Mouse (Mus musculus) midbrain, embryonic 15.5 days (tissue): ENCODE data around the gene Get4. TPM values are rescaled to one million over a fixed set of nuclear protein-coding genes. Genes with fewer than 3 reads are reported as not detected.

Source experiments
- ATAC-seq: fragments of 200-750 bp; cut with Nextera tagmentation; replicated peaks from 2 replicates; pipeline ENCODE4 v1.8.0; 2017; ENCODE audit warnings: moderate TSS enrichment
- H3K27ac ChIP-seq: fragments of 300-500 bp; sonication (generic); 2 replicates; pipeline ENCODE4 v1.5.1; 2015; ENCODE audit warnings: mild to moderate bottlenecking, inconsistent platforms
- H3K27me3 ChIP-seq: fragments of 300-500 bp; sonication (generic); replicated peaks from 2 replicates; pipeline ENCODE4 v1.6.1; 2015; ENCODE audit warnings: inconsistent platforms
- H3K36me3 ChIP-seq: fragments of 300-500 bp; sonication (generic); replicated peaks from 2 replicates; pipeline ENCODE4 v1.6.1; 2015; ENCODE audit warnings: inconsistent platforms
- H3K4me1 ChIP-seq: fragments of 300-500 bp; sonication (generic); 2 replicates; pipeline ENCODE4 v1.6.1; 2015; ENCODE audit warnings: inconsistent platforms
- H3K4me2 ChIP-seq: fragments of 300-500 bp; sonication (generic); 2 replicates; pipeline ENCODE4 v1.6.1; 2015; ENCODE audit warnings: inconsistent platforms, mild to moderate bottlenecking, moderate library complexity
- H3K4me3 ChIP-seq: fragments of 300-500 bp; sonication (generic); 2 replicates; pipeline ENCODE4 v1.5.1; 2015; ENCODE audit warnings: mild to moderate bottlenecking, inconsistent platforms
- H3K9ac ChIP-seq: fragments of 300-500 bp; sonication (generic); 2 replicates; pipeline ENCODE4 v1.6.1; 2015; ENCODE audit warnings: mild to moderate bottlenecking, inconsistent platforms
- H3K9me3 ChIP-seq: fragments of 300-500 bp; sonication (generic); 2 replicates; pipeline ENCODE4 v1.6.1; 2016; ENCODE audit warnings: inconsistent platforms
- WGBS: fragments of 180-500 bp; shearing (Covaris S2); methylation state at CpG from one replicate; pipeline ENCODE4 v1.1.7; 2015; ENCODE audit warnings: mixed read lengths; 5-methylcytosine and 5-hydroxymethylcytosine counted together
- polyA plus RNA-seq: library from polyadenylated mRNA; unstranded; fragments of >200 nt; fragmentation: Nextera tagmentation; extraction: Ambion mirVana; gene quantifications from 2 replicates; pipeline ENCODE4 v1.2.1, GENCODE M21; 2015

The Get4 gene
- polyA plus RNA-seq, 1 experiment from 2014 or later = 119 TPM

GRCm38 (mm10) chr5:139261403-139261802 is 9.3 kb downstream of the Get4 start:
- ATAC-seq = no peak
- H3K27me3 ChIP-seq = no peaks in the 10 kb centered on the region
- WGBS = 94% methylated on average over 4 of the region's 4 CpGs
- no peaks in the 10 kb centered on the region for H3K4me1 ChIP-seq
- peaks cover 41% of the 10 kb centered on the region; the same call in 1 of the 2 replicates for H3K36me3 ChIP-seq
- no peak overlapping the region for H3K9ac ChIP-seq
- no peak overlapping the region for H3K4me3 ChIP-seq
- H3K4me2 ChIP-seq = no peak overlapping the region
- no peaks in the 10 kb centered on the region for H3K9me3 ChIP-seq
- no peak overlapping the region for H3K27ac ChIP-seq

GRCm38 (mm10) chr5:139267661-139268060 is 15.5 kb downstream of the Get4 start:
- no peak overlapping the region for H3K27ac ChIP-seq
- H3K9ac ChIP-seq = no peak overlapping the region
- no peak for ATAC-seq
- H3K27me3 ChIP-seq = no peaks in the 10 kb centered on the region
- H3K4me3 ChIP-seq = no peak overlapping the region
- H3K36me3 ChIP-seq = peaks cover 44% of the 10 kb centered on the region; the same call in 1 of the 2 replicates
- no peak overlapping the region for H3K4me2 ChIP-seq
- no peaks in the 10 kb centered on the region for H3K9me3 ChIP-seq
- 90% methylated on average over 4 of the region's 4 CpGs for WGBS
- no peaks in the 10 kb centered on the region for H3K4me1 ChIP-seq

GRCm38 (mm10) chr5:139270806-139271521 is 18.8 kb downstream of the Get4 start:
- Histone ChIP-seq H3K9me3 (no peaks in the 10 kb centered on the region), H3K36me3 (peaks cover 17% of the 10 kb centered on the region; the same call in 1 of the 2 replicates), H3K4me1 (no peaks in the 10 kb centered on the region), H3K4me3 (no peak overlapping the region), H3K9ac (no peak overlapping the region), H3K27ac (no peak overlapping the region), H3K27me3 (no peaks in the 10 kb centered on the region), H3K4me2 (no peak overlapping the region)
- 65% methylated on average over 16 of the region's 16 CpGs for WGBS
- no peak for ATAC-seq

- H3K4me1 ChIP-seq = no peaks in the 10 kb centered on the region
- no peak overlapping the region for H3K4me2 ChIP-seq
- no peak overlapping the region for H3K4me3 ChIP-seq
- no peak overlapping the region for H3K27ac ChIP-seq
- H3K9me3 ChIP-seq = no peaks in the 10 kb centered on the region
- WGBS = 48% methylated on average over 8 of the region's 8 CpGs
- H3K9ac ChIP-seq = no peak overlapping the region
- ATAC-seq = no peak
- no peaks in the 10 kb centered on the region for H3K27me3 ChIP-seq
- H3K36me3 ChIP-seq = peaks cover 9% of the 10 kb centered on the region; the same call in 1 of the 2 replicates
Observed at GRCm38 (mm10) chr5:139271994-139272554, 19.9 kb downstream of the Get4 start.

- ATAC-seq = no peak
- Histone ChIP-seq H3K4me1 (0 out of 2 replicates have a peak, but pooled peaks cover under 1% of the 10 kb centered on the region), H3K9ac (no peak overlapping the region), H3K27me3 (no peaks in the 10 kb centered on the region), H3K9me3 (no peaks in the 10 kb centered on the region), H3K27ac (no peak overlapping the region), H3K4me2 (no peak overlapping the region), H3K4me3 (no peak overlapping the region), H3K36me3 (no peaks in the 10 kb centered on the region)
- WGBS = 83% methylated on average over 8 of the region's 8 CpGs
Observed at GRCm38 (mm10) chr5:139277287-139277686, 25.2 kb downstream of the Get4 start.

GRCm38 (mm10) chr5:139281373-139282112 is 29.4 kb downstream of the Get4 start:
- H3K4me1 ChIP-seq = 0 out of 2 replicates have a peak, but pooled peaks cover 2% of the 10 kb centered on the region
- no peak for ATAC-seq
- WGBS = 62% methylated on average over 10 of the region's 11 CpGs

GRCm38 (mm10) chr5:139282191-139282590 is 30.1 kb downstream of the Get4 start:
- peak; percentile 51; the same call in 1 of the 2 replicates for ATAC-seq
- H3K36me3 ChIP-seq = no peaks in the 10 kb centered on the region
- H3K27me3 ChIP-seq = no peaks in the 10 kb centered on the region
- H3K4me2 ChIP-seq = no peak overlapping the region
- H3K4me1 ChIP-seq = 0 out of 2 replicates have a peak, but pooled peaks cover 2% of the 10 kb centered on the region
- no peak overlapping the region for H3K27ac ChIP-seq
- no peak overlapping the region for H3K4me3 ChIP-seq
- no peak overlapping the region for H3K9ac ChIP-seq
- H3K9me3 ChIP-seq = no peaks in the 10 kb centered on the region
- WGBS = 5% methylated on average over 15 of the region's 15 CpGs

More at GRCm38 (mm10) chr5:139281373-139282112, 29.4 kb downstream of the Get4 start:
- Histone ChIP-seq H3K4me3 (no peak overlapping the region), H3K4me2 (no peak overlapping the region), H3K9ac (no peak overlapping the region), H3K27ac (no peak overlapping the region), H3K27me3 (no peaks in the 10 kb centered on the region), H3K9me3 (no peaks in the 10 kb centered on the region), H3K36me3 (no peaks in the 10 kb centered on the region)

GRCm38 (mm10) chr5:139283460-139284180 is 31.5 kb downstream of the Get4 start:
- Histone ChIP-seq H3K36me3 (no peaks in the 10 kb centered on the region), H3K4me3 (no peak overlapping the region), H3K9ac (no peak overlapping the region), H3K27ac (no peak overlapping the region), H3K4me1 (0 out of 2 replicates have a peak, but pooled peaks cover 2% of the 10 kb centered on the region), H3K9me3 (no peaks in the 10 kb centered on the region), H3K27me3 (no peaks in the 10 kb centered on the region), H3K4me2 (no peak overlapping the region)
- no peak for ATAC-seq
- 92% methylated on average over 14 of the region's 14 CpGs for WGBS

GRCm38 (mm10) chr5:139285383-139286067 is 33.4 kb downstream of the Get4 start:
- WGBS = 50% methylated on average over 8 of the region's 8 CpGs
- Histone ChIP-seq H3K4me2 (no peak overlapping the region), H3K4me1 (0 out of 2 replicates have a peak, but pooled peaks cover 2% of the 10 kb centered on the region), H3K9me3 (no peaks in the 10 kb centered on the region), H3K4me3 (no peak overlapping the region), H3K27ac (no peak overlapping the region), H3K27me3 (no peaks in the 10 kb centered on the region), H3K36me3 (no peaks in the 10 kb centered on the region), H3K9ac (no peak overlapping the region)
- ATAC-seq = no peak

GRCm38 (mm10) chr5:139286142-139286941 is 34.2 kb downstream of the Get4 start:
- Histone ChIP-seq H3K4me2 (no peak overlapping the region), H3K27ac (no peak overlapping the region), H3K9ac (no peak overlapping the region), H3K9me3 (no peaks in the 10 kb centered on the region), H3K4me1 (0 out of 2 replicates have a peak, but pooled peaks cover 2% of the 10 kb centered on the region), H3K27me3 (no peaks in the 10 kb centered on the region), H3K4me3 (no peak overlapping the region), H3K36me3 (no peaks in the 10 kb centered on the region)
- WGBS = 72% methylated on average over 14 of the region's 14 CpGs
- ATAC-seq = no peak

GRCm38 (mm10) chr5:139287099-139287498 is 35.0 kb downstream of the Get4 start:
- Histone ChIP-seq H3K27ac (no peak overlapping the region), H3K9me3 (no peaks in the 10 kb centered on the region), H3K4me2 (no peak overlapping the region), H3K27me3 (no peaks in the 10 kb centered on the region), H3K9ac (no peak overlapping the region), H3K4me1 (0 out of 2 replicates have a peak, but pooled peaks cover 2% of the 10 kb centered on the region), H3K4me3 (no peak overlapping the region), H3K36me3 (no peaks in the 10 kb centered on the region)
- WGBS = 94% methylated on average over 5 of the region's 5 CpGs
- ATAC-seq = no peak
